Mouse (Mus musculus) lung, embryonic 14.5 days (tissue): ENCODE results near the gene Dok1. TPM values are rescaled to one million over a fixed set of nuclear protein-coding genes. Genes with fewer than 3 reads are reported as not detected.

Source experiments
- ATAC-seq: fragments of 200-750 bp; cut with Nextera tagmentation; 2 replicates; pipeline ENCODE4 v1.8.0; 2017; ENCODE audit warnings: mild to moderate bottlenecking, moderate TSS enrichment, moderate library complexity; ENCODE audit not compliant: insufficient read depth
- DNase-seq: peaks from one replicate; pipeline ENCODE4 v3.0.0-alpha.2; 2015
- H3K27ac ChIP-seq: fragments of 300-500 bp; sonication (generic); 2 replicates; pipeline ENCODE4 v1.5.1; 2014; ENCODE audit warnings: low read depth, mild to moderate bottlenecking, moderate library complexity
- H3K27me3 ChIP-seq: fragments of 300-500 bp; sonication (generic); 2 replicates; pipeline ENCODE4 v1.6.1; 2014; ENCODE audit warnings: low read length, control low read depth; ENCODE audit not compliant: insufficient read depth
- H3K36me3 ChIP-seq: fragments of 300-500 bp; sonication (generic); 2 replicates; pipeline ENCODE4 v1.6.1; 2014; ENCODE audit warnings: control low read depth; ENCODE audit not compliant: insufficient read depth
- H3K4me1 ChIP-seq: fragments of 300-500 bp; sonication (generic); 2 replicates; pipeline ENCODE4 v1.6.1; 2014; ENCODE audit warnings: antibody characterized with exemption, control low read depth; ENCODE audit not compliant: insufficient read depth
- H3K4me2 ChIP-seq: fragments of 300-500 bp; sonication (generic); 2 replicates; pipeline ENCODE4 v1.6.1; 2014; ENCODE audit warnings: mild to moderate bottlenecking
- H3K4me3 ChIP-seq: fragments of 300-500 bp; sonication (generic); 2 replicates; pipeline ENCODE4 v1.5.1; 2014; ENCODE audit warnings: low read depth, low read length
- H3K9ac ChIP-seq: fragments of 300-500 bp; sonication (generic); 2 replicates; pipeline ENCODE4 v1.6.1; 2014
- H3K9me3 ChIP-seq: fragments of 300-500 bp; sonication (generic); 2 replicates; pipeline ENCODE4 v1.6.1; 2016; ENCODE audit warnings: low read depth, low read length, control low read depth
- CTCF ChIP-seq: IDR thresholded peaks from 2 replicates; pipeline ENCODE4 v1.5.1; 2016; ENCODE audit warnings: antibody characterized with exemption, low read depth
- WGBS: fragments of 180-500 bp; shearing (Covaris S2); extraction: QIAGEN DNeasy Blood & Tissue Kit; methylation state at CpG from one replicate; pipeline ENCODE4 v1.1.7; 2014; 5-methylcytosine and 5-hydroxymethylcytosine counted together
- polyA plus RNA-seq: library from polyadenylated mRNA; unstranded; fragments of >200 nt; fragmentation: Nextera tagmentation; extraction: Ambion mirVana; gene quantifications from 2 replicates; pipeline ENCODE4 v1.2.1, GENCODE M21; 2014

Gene Dok1
- polyA plus RNA-seq, 1 experiment from 2014 or later: 12.0 TPM

GRCm38 (mm10) chr6:83058725-83059124 lies 25.5 kb upstream of the Dok1 start:
- Histone ChIP-seq H3K27me3 (peaks cover 25% of the 10 kb centered on the region), H3K4me2 (no peak overlapping the region), H3K4me3 (no peak overlapping the region), H3K4me1 (peaks cover 5% of the 10 kb centered on the region; the same call in 1 of the 2 replicates), H3K36me3 (peaks cover 23% of the 10 kb centered on the region), H3K9me3 (no peaks in the 10 kb centered on the region), H3K27ac (no peak overlapping the region), H3K9ac (no peak overlapping the region)
- TF ChIP-seq CTCF: no peak
- no peak for ATAC-seq
- no peak for DNase-seq
- WGBS: 71% methylated on average over 2 of the region's 2 CpGs

- ATAC-seq (no peak), DNase-seq (peak; percentile 55)
- TF ChIP-seq CTCF: no peak
- H3K9ac ChIP-seq: no peak within 1 kb of the TSS
- H3K4me1 ChIP-seq: peaks cover 5% of the 10 kb centered on the region; the same call in 1 of the 2 replicates
- H3K9me3 ChIP-seq: no peaks in the 10 kb centered on the region
- H3K27me3 ChIP-seq: peaks cover 16% of the 10 kb centered on the region
- 43% methylated on average over 3 of the region's 3 CpGs for WGBS
- no peak within 1 kb of the TSS for H3K27ac ChIP-seq
- H3K36me3 ChIP-seq: peaks cover 23% of the 10 kb centered on the region
- H3K4me2 ChIP-seq: no peak within 1 kb of the TSS
- H3K4me3 ChIP-seq: no peak within 1 kb of the TSS
These were observed 24.5 kb upstream of the Dok1 start, which contains the start of gene Dqx1 for GRCm38 (mm10) chr6:83057790-83058189. Dqx1 (plus strand) TSS chr6:83057844.

- H3K4me3 ChIP-seq: peak within 1 kb of the TSS; percentile 98
- H3K9ac ChIP-seq: peak within 1 kb of the TSS; percentile 92
- H3K27me3 ChIP-seq: no peaks in the 10 kb centered on the region
- peak within 1 kb of the TSS; percentile 88 for H3K27ac ChIP-seq
- under 1% methylated on average over 50 of the region's 50 CpGs for WGBS
- DNase-seq (peak; percentile 42), ATAC-seq (peak; percentile 29)
- no peaks in the 10 kb centered on the region for H3K9me3 ChIP-seq
- peaks cover 48% of the 10 kb centered on the region for H3K36me3 ChIP-seq
- peaks cover 5% of the 10 kb centered on the region; the same call in 1 of the 2 replicates for H3K4me1 ChIP-seq
- H3K4me2 ChIP-seq: peak within 1 kb of the TSS; percentile 95
- peak; percentile 58 for TF ChIP-seq CTCF
These were observed 21.7 kb upstream of the Dok1 start, which contains the start of gene Htra2 for GRCm38 (mm10) chr6:83054871-83055431. Htra2 (minus strand) TSS chr6:83055273.

- H3K4me3 ChIP-seq: peak within 1 kb of the TSS; percentile 98
- H3K9me3 ChIP-seq: no peaks in the 10 kb centered on the region
- H3K4me2 ChIP-seq: peak within 1 kb of the TSS; percentile 95
- TF ChIP-seq CTCF: no peak; the same call in 1 of the 2 replicates
- H3K9ac ChIP-seq: peak within 1 kb of the TSS; percentile 92
- H3K27me3 ChIP-seq: no peaks in the 10 kb centered on the region
- peak within 1 kb of the TSS; percentile 88 for H3K27ac ChIP-seq
- WGBS: under 1% methylated on average over 64 of the region's 64 CpGs
- peak; percentile 99 for DNase-seq
- H3K4me1 ChIP-seq: peaks cover 5% of the 10 kb centered on the region; the same call in 1 of the 2 replicates
- ATAC-seq: peak; percentile 98
- peaks cover 51% of the 10 kb centered on the region for H3K36me3 ChIP-seq
These were observed 21.0 kb upstream of the Dok1 start, which contains the start of gene Aup1 for GRCm38 (mm10) chr6:83054074-83054851. Aup1 (plus strand) TSS chr6:83054521.

GRCm38 (mm10) chr6:83053136-83053960 lies 20.1 kb upstream of the Dok1 start:
- peak; percentile 4; the same call in 1 of the 2 replicates for ATAC-seq

GRCm38 (mm10) chr6:83049367-83049766 lies 16.1 kb upstream of the Dok1 start:
- Histone ChIP-seq H3K9me3 (no peaks in the 10 kb centered on the region), H3K4me3 (no peak overlapping the region), H3K9ac (no peak overlapping the region), H3K36me3 (peaks cover 28% of the 10 kb centered on the region), H3K27ac (no peak overlapping the region), H3K4me2 (no peak overlapping the region), H3K4me1 (no peaks in the 10 kb centered on the region), H3K27me3 (no peaks in the 10 kb centered on the region)
- TF ChIP-seq CTCF: no peak
- 64% methylated on average over 10 of the region's 10 CpGs for WGBS
- no peak for DNase-seq
- ATAC-seq: no peak

More at GRCm38 (mm10) chr6:83053136-83053960, 20.1 kb upstream of the Dok1 start:
- DNase-seq: peak; percentile 66
- no peaks in the 10 kb centered on the region for H3K27me3 ChIP-seq
- peaks cover 5% of the 10 kb centered on the region; the same call in 1 of the 2 replicates for H3K4me1 ChIP-seq
- TF ChIP-seq CTCF: no peak
- no peaks in the 10 kb centered on the region for H3K9me3 ChIP-seq
- H3K36me3 ChIP-seq: peaks cover 51% of the 10 kb centered on the region
- H3K27ac ChIP-seq: peak overlapping the region; percentile 88
- H3K4me3 ChIP-seq: peak overlapping the region; percentile 98
- peak overlapping the region; percentile 92 for H3K9ac ChIP-seq
- WGBS: 1% methylated on average over 26 of the region's 26 CpGs
- peak overlapping the region; percentile 95 for H3K4me2 ChIP-seq
